Mouse (Mus musculus) ES-E14 (cell line): ENCODE data around the gene Chaf1b. TPM values are rescaled to one million over a fixed set of nuclear protein-coding genes. Genes with fewer than 3 reads are reported as not detected.
A peak's percentile ranks its signal among the peaks of the same experiment; 100 is the strongest.

Experiments
- DNase-seq: peaks from one replicate; pipeline ENCODE4 v3.0.0-alpha.2; 2013; ENCODE audit warnings: low read depth, low spot score
- H3K27ac ChIP-seq: 2 replicates; pipeline ENCODE4 v1.5.1; 2012; ENCODE audit warnings: low read depth, mild to moderate bottlenecking, low read length, moderate library complexity, mixed read lengths; ENCODE audit not compliant: poor library complexity, insufficient read depth, severe bottlenecking
- H3K36me3 ChIP-seq: 2 replicates; pipeline ENCODE4 v1.6.1; 2012; ENCODE audit warnings: mild to moderate bottlenecking, low read length, moderate library complexity, mixed read lengths; ENCODE audit not compliant: control insufficient read depth, poor library complexity, insufficient read depth, severe bottlenecking
- H3K4me1 ChIP-seq, 2 experiments: fragments of 150-350 bp in 1 of 2; sonication (generic) in 1 of 2; 2 replicates each; pipeline ENCODE4 v1.6.1; 2012; ENCODE audit warnings: low read length in 2 of 2, mild to moderate bottlenecking in 1 of 2, mixed read lengths in 1 of 2; ENCODE audit not compliant: control insufficient read depth in 2 of 2, insufficient read depth in 2 of 2, poor library complexity in 1 of 2
- H3K4me3 ChIP-seq, 2 experiments: fragments of 150-350 bp in 1 of 2; sonication (generic) in 1 of 2; 2 replicates each; pipeline ENCODE4 v1.5.1; 2012; ENCODE audit warnings: low read length in 2 of 2, low read depth in 1 of 2, mild to moderate bottlenecking in 1 of 2, mixed read lengths in 1 of 2; ENCODE audit not compliant: insufficient read depth in 1 of 2, poor library complexity in 1 of 2, severe bottlenecking in 1 of 2
- H3K9ac ChIP-seq: 2 replicates; pipeline ENCODE4 v1.6.1; 2012; ENCODE audit warnings: low read depth, mild to moderate bottlenecking, low read length, mixed read lengths; ENCODE audit not compliant: poor library complexity, insufficient read depth, severe bottlenecking
- H3K9me3 ChIP-seq: fragments of 150-350 bp; sonication (generic); 2 replicates; pipeline ENCODE4 v1.6.1; 2012; ENCODE audit warnings: low read depth, mild to moderate bottlenecking, low read length; ENCODE audit not compliant: control insufficient read depth, insufficient read depth
- CHD2 ChIP-seq: IDR thresholded peaks from 2 replicates; pipeline ENCODE4 v1.6.1; 2014; ENCODE audit warnings: mild to moderate bottlenecking, low read depth, low read length, inconsistent platforms
- HCFC1 ChIP-seq: IDR thresholded peaks from 2 replicates; pipeline ENCODE4 v1.6.1; 2012; ENCODE audit warnings: low read length, inconsistent platforms, borderline replicate concordance; ENCODE audit not compliant: insufficient read depth
- MAFK ChIP-seq: IDR thresholded peaks from 2 replicates; pipeline ENCODE4 v1.6.1; 2014; ENCODE audit warnings: mild to moderate bottlenecking, low read depth, low read length, inconsistent platforms; ENCODE audit not compliant: insufficient read depth
- ZC3H11A ChIP-seq: IDR thresholded peaks from 2 replicates; pipeline ENCODE4 v1.6.1; 2012; ENCODE audit warnings: low read depth, mild to moderate bottlenecking, inconsistent platforms, low read length, borderline replicate concordance
- ZNF384 ChIP-seq: IDR thresholded peaks from 2 replicates; pipeline ENCODE4 v1.6.1; 2012; ENCODE audit warnings: low read depth, low read length, inconsistent platforms
- in situ Hi-C, 2 experiments: fragments of 600-800 bp; cut with MboI; formaldehyde crosslinking; loops; one replicate each; pipeline ENCODE4 v1.15.1; 2025; ENCODE audit warnings: low sequenced_read_pairs in 2 of 2, inconsistent platforms in 1 of 2; ENCODE audit not compliant: unreplicated experiment in 2 of 2
- total RNA-seq: library from RNA; depleted of rRNA; stranded (reverse); fragments of 300-350 nt; gene quantifications from 2 replicates; pipeline ENCODE4 v1.2.3, GENCODE M21; 2012

Chaf1b gene
- total RNA-seq, 1 experiment, result 39.5 TPM

- Histone ChIP-seq H3K4me1 (peaks cover 5 to 7% of the 10 kb centered on the region in 2 experiments; a peak in 2 of 4 replicates), H3K4me3 (no peak overlapping the region), H3K9ac (no peak overlapping the region), H3K27ac (no peak overlapping the region), H3K9me3 (no peaks in the 10 kb centered on the region), H3K36me3 (no peaks in the 10 kb centered on the region)
- no peak for TF ChIP-seq HCFC1
- TF ChIP-seq ZC3H11A, result peak; percentile 79
- peak; percentile 71 for DNase-seq
- in situ Hi-C loops, result no loop called here
Observed at GRCm38 (mm10) chr16:93938400-93938846, 54.7 kb downstream of the Chaf1b start.

DNA sequence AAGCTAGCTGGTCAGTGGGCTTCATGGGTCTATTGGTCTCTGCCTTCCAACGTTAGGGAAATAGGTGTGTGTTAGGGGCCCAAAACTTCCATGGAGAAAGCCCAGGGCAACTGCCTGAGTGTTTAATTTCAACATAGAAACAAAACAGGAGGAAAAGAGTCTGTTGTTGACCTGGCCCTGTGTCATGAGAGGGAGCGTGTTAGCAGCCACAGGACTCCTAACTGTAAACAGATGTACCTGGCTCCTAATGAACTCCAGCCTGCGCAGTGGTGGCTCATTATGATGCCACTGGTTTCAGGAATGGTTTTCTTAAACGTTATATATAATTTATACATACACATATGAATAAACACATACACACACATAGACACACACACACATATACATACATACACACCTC, 56.3 kb downstream of the Chaf1b start:
- no peak for TF ChIP-seq HCFC1
- no peak for TF ChIP-seq CHD2
- no peak for TF ChIP-seq ZC3H11A
- TF ChIP-seq ZNF384, result no peak
- TF ChIP-seq MAFK, result no peak
- Histone ChIP-seq H3K9ac (no peak overlapping the region), H3K27ac (no peak overlapping the region), H3K9me3 (no peaks in the 10 kb centered on the region), H3K36me3 (no peaks in the 10 kb centered on the region), H3K4me3 (no peak overlapping the region), H3K4me1 (peaks cover 3 to 4% of the 10 kb centered on the region in 2 experiments; a peak in 2 of 4 replicates)
- in situ Hi-C loops, result no loop called here
- no peak for DNase-seq

GRCm38 (mm10) chr16:93941781-93942567, 58.3 kb downstream of the Chaf1b start:
- Histone ChIP-seq H3K27ac (no peak overlapping the region), H3K36me3 (no peaks in the 10 kb centered on the region), H3K9me3 (no peaks in the 10 kb centered on the region), H3K4me1 (peaks cover 3 to 4% of the 10 kb centered on the region in 2 experiments; a peak in 2 of 4 replicates), H3K4me3 (no peak overlapping the region), H3K9ac (no peak overlapping the region)
- no peak for DNase-seq
- TF ChIP-seq ZC3H11A (no peak), MAFK (no peak), ZNF384 (no peak), CHD2 (no peak), HCFC1 (no peak)
- in situ Hi-C loops, result no loop called here

DNA sequence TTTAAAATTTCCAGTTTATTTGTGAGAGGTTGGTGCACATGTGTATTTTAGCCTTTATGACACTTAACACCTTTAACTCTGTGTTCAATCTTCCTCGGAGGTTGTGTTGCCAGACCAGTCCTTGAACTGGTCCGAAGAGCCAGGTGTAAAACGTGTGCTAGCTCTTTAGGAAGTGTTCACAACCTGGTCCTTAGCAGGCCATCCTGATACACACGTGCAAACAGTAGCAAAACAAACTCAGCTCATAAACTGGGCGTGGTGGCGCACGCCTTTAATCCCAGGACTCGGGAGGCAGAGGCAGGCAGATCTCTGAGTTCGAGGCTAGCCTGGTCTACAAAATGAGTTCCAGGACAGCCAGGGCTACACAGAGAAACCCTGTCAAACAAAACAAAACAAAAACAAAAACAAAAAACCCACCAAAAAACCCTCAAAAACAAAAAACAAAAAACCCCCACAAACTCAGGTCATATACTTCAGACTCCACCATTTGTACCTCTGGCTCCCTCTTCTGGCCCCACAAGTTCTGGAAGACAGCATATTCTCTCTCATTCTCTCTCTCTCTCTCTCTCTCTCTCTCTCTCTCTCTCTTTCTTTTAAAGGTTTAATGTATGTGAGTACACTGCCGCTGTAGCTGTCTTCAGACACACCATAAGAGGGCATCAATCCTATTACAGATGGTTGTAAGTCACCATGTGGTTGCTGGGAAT, 59.2 kb downstream of the Chaf1b start:
- Histone ChIP-seq H3K4me1 (peaks cover 3 to 4% of the 10 kb centered on the region in 2 experiments; a peak in 2 of 4 replicates), H3K36me3 (no peaks in the 10 kb centered on the region), H3K9me3 (no peaks in the 10 kb centered on the region), H3K27ac (no peak overlapping the region), H3K4me3 (no peak overlapping the region), H3K9ac (no peak overlapping the region)
- in situ Hi-C loops, result no loop called here
- no peak for TF ChIP-seq MAFK
- no peak for TF ChIP-seq ZC3H11A
- DNase-seq, result no peak
